Mouse (Mus musculus): ENCODE measurements at regions not wholly inside any gene's neighbourhood (a gene's known extent, or its start where the extent isn't known, plus 50 kb on each side); places are given as distances from the start of the nearest gene placed in this dataset.

GRCm38 (mm10) chr1:49242806-49243205 lies 1657.6 kb upstream of the Tmeff2 start:
- DNase-seq: peak; percentile 64 to 76

Data from cerebellum, postnatal 14 days (tissue).